Mouse (Mus musculus) lung, postnatal 0 days (tissue): ENCODE data around the gene Ugt1a6a. TPM values are rescaled to one million over a fixed set of nuclear protein-coding genes. Genes with fewer than 3 reads are reported as not detected.

Source experiments
- ATAC-seq: fragments of 200-750 bp; cut with Nextera tagmentation; 2 replicates; pipeline ENCODE4 v1.8.0; 2017; ENCODE audit warnings: moderate library complexity
- DNase-seq: peaks from one replicate; pipeline ENCODE4 v3.0.0-alpha.2; 2016; ENCODE audit warnings: low spot score
- H3K27ac ChIP-seq: fragments of 300-500 bp; sonication (generic); 2 replicates; pipeline ENCODE4 v1.5.1; 2014; ENCODE audit warnings: antibody characterized with exemption, mild to moderate bottlenecking, low read length, mixed read lengths
- H3K27me3 ChIP-seq: fragments of 300-500 bp; sonication (generic); replicated peaks from 2 replicates; pipeline ENCODE4 v1.6.1; 2014; ENCODE audit warnings: low read length, mixed read lengths; ENCODE audit not compliant: insufficient read depth
- H3K36me3 ChIP-seq: fragments of 300-500 bp; sonication (generic); 2 replicates; pipeline ENCODE4 v1.6.1; 2014; ENCODE audit warnings: low read length, mixed read lengths; ENCODE audit not compliant: insufficient read depth
- H3K4me1 ChIP-seq: fragments of 300-500 bp; sonication (generic); 2 replicates; pipeline ENCODE4 v1.6.1; 2014; ENCODE audit warnings: antibody characterized with exemption, low read depth, low read length, mixed read lengths; ENCODE audit not compliant: insufficient read depth
- H3K4me2 ChIP-seq: fragments of 300-500 bp; sonication (generic); replicated peaks from 2 replicates; pipeline ENCODE4 v1.6.1; 2014; ENCODE audit warnings: low read depth, mild to moderate bottlenecking, low read length, moderate library complexity, mixed read lengths
- H3K4me3 ChIP-seq: fragments of 300-500 bp; sonication (generic); 2 replicates; pipeline ENCODE4 v1.5.1; 2014; ENCODE audit warnings: low read depth, low read length
- H3K9ac ChIP-seq: fragments of 300-500 bp; sonication (generic); replicated peaks from 2 replicates; pipeline ENCODE4 v1.6.1; 2014; ENCODE audit warnings: low read depth, mild to moderate bottlenecking
- H3K9me3 ChIP-seq: fragments of 300-500 bp; sonication (generic); 2 replicates; pipeline ENCODE4 v1.6.1; 2016; ENCODE audit warnings: low read length, mixed read lengths
- CTCF ChIP-seq: IDR thresholded peaks from 2 replicates; pipeline ENCODE4 v1.5.1; 2016; ENCODE audit warnings: antibody characterized with exemption, mild to moderate bottlenecking
- EP300 ChIP-seq: IDR thresholded peaks from 2 replicates; pipeline ENCODE4 v1.6.1; 2016; ENCODE audit warnings: antibody characterized with exemption, mild to moderate bottlenecking, control low read depth
- WGBS: fragments of 180-500 bp; shearing (Covaris S2); extraction: QIAGEN DNeasy Blood & Tissue Kit; methylation state at CpG from one replicate; pipeline ENCODE4 v1.1.7; 2014; 5-methylcytosine and 5-hydroxymethylcytosine counted together
- polyA plus RNA-seq: library from polyadenylated mRNA; unstranded; fragments of >200 nt; fragmentation: Nextera tagmentation; extraction: Ambion mirVana; gene quantifications from 2 replicates; pipeline ENCODE4 v1.2.1, GENCODE M21; 2015

The Ugt1a6a gene
- polyA plus RNA-seq, 1 experiment from 2014 or later, result 39.9 TPM

DNA sequence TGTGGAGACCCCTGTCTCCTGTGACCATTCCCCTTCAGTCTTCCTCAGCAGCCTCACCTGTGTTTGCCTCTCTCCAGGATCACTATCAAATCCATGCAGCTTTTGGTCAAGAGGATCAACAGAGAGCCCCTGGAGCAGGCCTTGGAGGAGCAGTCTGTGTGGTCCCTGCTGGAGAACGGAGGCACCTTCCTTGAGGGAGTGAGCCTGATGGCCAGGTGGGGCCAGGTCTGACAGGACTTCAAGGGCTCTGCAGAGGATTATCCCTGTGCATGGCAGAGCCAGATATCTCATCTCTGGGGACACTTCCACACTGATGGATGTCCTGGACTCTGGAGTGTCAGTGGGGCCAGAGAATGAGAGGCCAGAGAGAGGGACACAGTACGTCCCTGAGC is 120.9 kb downstream of the Ugt1a6a start:
- H3K4me1 ChIP-seq, result 0 out of 2 replicates have a peak, but pooled peaks cover 7% of the 10 kb centered on the region
- WGBS, result 49% methylated on average over 2 of the region's 2 CpGs
- peaks cover 24% of the 10 kb centered on the region for H3K9me3 ChIP-seq
- H3K36me3 ChIP-seq, result peaks cover 5% of the 10 kb centered on the region; the same call in 1 of the 2 replicates
- TF ChIP-seq EP300 (no peak), CTCF (no peak)
- no peaks in the 10 kb centered on the region for H3K27me3 ChIP-seq
- H3K4me2 ChIP-seq, result no peak overlapping the region
- DNase-seq, result no peak
- no peak overlapping the region for H3K9ac ChIP-seq
- no peak overlapping the region for H3K4me3 ChIP-seq
- no peak for ATAC-seq
- no peak overlapping the region for H3K27ac ChIP-seq

GRCm38 (mm10) chr1:88255989-88256754 is 121.6 kb downstream of the Ugt1a6a start:
- H3K36me3 ChIP-seq, result peaks cover 11% of the 10 kb centered on the region; the same call in 1 of the 2 replicates
- no peak for ATAC-seq
- H3K9ac ChIP-seq, result no peak overlapping the region
- no peak for TF ChIP-seq CTCF
- TF ChIP-seq EP300, result no peak
- peaks cover 18% of the 10 kb centered on the region for H3K9me3 ChIP-seq
- whole genome bisulfite sequencing, result 80% methylated on average over 13 of the region's 13 CpGs
- H3K4me3 ChIP-seq, result no peak overlapping the region
- 0 out of 2 replicates have a peak, but pooled peaks cover 7% of the 10 kb centered on the region for H3K4me1 ChIP-seq
- no peak for DNase-seq
- H3K27me3 ChIP-seq, result no peaks in the 10 kb centered on the region
- no peak overlapping the region for H3K27ac ChIP-seq
- H3K4me2 ChIP-seq, result no peak overlapping the region

GRCm38 (mm10) chr1:88256886-88257663 is 122.5 kb downstream of the Ugt1a6a start:
- WGBS, result 73% methylated on average over 10 of the region's 10 CpGs
- Histone ChIP-seq H3K4me1 (0 out of 2 replicates have a peak, but pooled peaks cover 7% of the 10 kb centered on the region), H3K9ac (no peak overlapping the region), H3K4me3 (no peak overlapping the region), H3K36me3 (peaks cover 11% of the 10 kb centered on the region; the same call in 1 of the 2 replicates), H3K4me2 (no peak overlapping the region), H3K9me3 (peaks cover 18% of the 10 kb centered on the region), H3K27me3 (no peaks in the 10 kb centered on the region), H3K27ac (no peak overlapping the region)
- peak; percentile 70 for DNase-seq
- TF ChIP-seq EP300 (no peak), CTCF (no peak)
- peak; percentile 10 for ATAC-seq

- TF ChIP-seq EP300, result no peak
- TF ChIP-seq CTCF, result no peak
- Histone ChIP-seq H3K9ac (no peak overlapping the region), H3K36me3 (peaks cover 16% of the 10 kb centered on the region; the same call in 1 of the 2 replicates), H3K4me3 (no peak overlapping the region), H3K4me1 (0 out of 2 replicates have a peak, but pooled peaks cover 7% of the 10 kb centered on the region), H3K9me3 (peaks cover 18% of the 10 kb centered on the region), H3K27ac (no peak overlapping the region), H3K27me3 (no peaks in the 10 kb centered on the region), H3K4me2 (no peak overlapping the region)
- DNase-seq (no peak), ATAC-seq (no peak)
- WGBS, result 77% methylated on average over 6 of the region's 6 CpGs
Measured at GRCm38 (mm10) chr1:88257681-88258080, 123.1 kb downstream of the Ugt1a6a start.

GRCm38 (mm10) chr1:88258361-88258760 is 123.8 kb downstream of the Ugt1a6a start:
- WGBS, result 62% methylated on average over 6 of the region's 6 CpGs
- Histone ChIP-seq H3K27ac (no peak overlapping the region), H3K9me3 (peaks cover 18% of the 10 kb centered on the region), H3K4me1 (0 out of 2 replicates have a peak, but pooled peaks cover 7% of the 10 kb centered on the region), H3K9ac (no peak overlapping the region), H3K36me3 (peaks cover 23% of the 10 kb centered on the region), H3K4me2 (no peak overlapping the region), H3K27me3 (no peaks in the 10 kb centered on the region), H3K4me3 (no peak overlapping the region)
- DNase-seq (no peak), ATAC-seq (no peak)
- TF ChIP-seq EP300, result no peak
- no peak for TF ChIP-seq CTCF

- DNase-seq, result no peak
- 59% methylated on average over 8 of the region's 8 CpGs for WGBS
- no peak for TF ChIP-seq EP300
- no peak for TF ChIP-seq CTCF
- Histone ChIP-seq H3K4me2 (no peak overlapping the region), H3K36me3 (peaks cover 30% of the 10 kb centered on the region), H3K9me3 (peaks cover 13% of the 10 kb centered on the region), H3K4me1 (0 out of 2 replicates have a peak, but pooled peaks cover 7% of the 10 kb centered on the region), H3K4me3 (no peak overlapping the region), H3K27me3 (no peaks in the 10 kb centered on the region), H3K9ac (no peak overlapping the region), H3K27ac (no peak overlapping the region)
- ATAC-seq, result peak; percentile 8
Measured at GRCm38 (mm10) chr1:88258881-88259642, 124.5 kb downstream of the Ugt1a6a start.
